Mouse (Mus musculus): ENCODE results near the gene Fbxo47. TPM values are rescaled to one million over a fixed set of nuclear protein-coding genes. Genes with fewer than 3 reads are reported as not detected.

Fbxo47 gene
- total and polyA plus RNA-seq, 3 experiments: 0.73 to 1.2 TPM; not detected in 1

GRCm38 (mm10) chr11:97899822-97900221, 15.9 kb upstream of the Fbxo47 start (continued):
- TF ChIP-seq EP300 (IDR thresholded peaks at IDR 0.05; ENCODE audit: low read depth in 1 of 2, low read length in 2 of 2) (0 out of 4 replicates have a peak, but pooled peaks of 1 of the 2 experiments have one; percentile 5), POLR2A (IDR thresholded peaks at IDR 0.05; ENCODE audit: control insufficient read depth in 1 of 2, insufficient read depth in 1 of 2, low read depth in 1 of 2, low read length in 2 of 2, poor library complexity in 1 of 2) (no peak), MEF2A (IDR thresholded peaks at IDR 0.05; ENCODE audit: extremely low read depth, insufficient replicate concordance, low read depth, low read length, poor library complexity, severe bottlenecking) (no peak), CHD1 (IDR thresholded peaks at IDR 0.05; ENCODE audit: low read depth, low read length) (0 out of 2 replicates have a peak, but pooled peaks have one; percentile 38), NRF1 (IDR thresholded peaks at IDR 0.05; ENCODE audit: insufficient read depth, low read depth, low read length, poor library complexity, severe bottlenecking) (peak; percentile 33; the same call in 1 of the 2 replicates), SIN3A (IDR thresholded peaks at IDR 0.05; ENCODE audit: low read length) (peak; percentile 77), ZKSCAN1 (IDR thresholded peaks at IDR 0.05; ENCODE audit: low read depth, low read length) (no peak), MYB (IDR thresholded peaks at IDR 0.05; ENCODE audit: low read depth, low read length) (no peak), ELF1 (IDR thresholded peaks at IDR 0.05; ENCODE audit: low read depth, low read length) (no peak), TAL1 (IDR thresholded peaks at IDR 0.05; ENCODE audit: low read length) (no peak)

DNA sequence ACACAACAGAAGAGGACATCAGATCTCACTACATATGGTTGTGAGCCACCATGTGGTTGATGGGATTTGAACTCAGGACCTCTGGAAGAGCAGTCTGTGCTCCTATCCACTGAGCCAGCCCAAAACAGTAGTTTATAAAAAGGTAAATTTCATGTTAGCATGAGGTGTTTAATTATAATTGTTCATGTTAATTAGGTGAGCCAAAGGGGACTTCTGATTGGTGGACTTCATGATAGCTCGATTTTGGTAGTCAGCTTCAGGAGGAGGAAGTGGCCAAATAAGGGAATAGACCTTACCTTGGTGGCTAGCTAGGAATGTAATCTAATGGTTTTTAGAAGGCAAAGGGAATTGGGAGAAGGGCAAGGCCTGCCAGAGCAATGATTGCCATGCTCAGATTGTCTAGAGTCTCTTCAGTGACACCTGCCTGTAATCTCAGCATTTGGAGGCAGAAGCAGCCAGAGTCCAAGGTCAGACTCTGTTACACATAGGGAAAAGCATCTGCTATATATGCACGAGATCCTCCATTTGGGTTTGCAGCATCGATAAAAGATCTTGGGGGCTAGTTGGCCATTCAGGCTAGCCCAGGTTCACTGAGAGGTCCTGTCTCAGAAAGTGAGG, 13.7 kb upstream of the Fbxo47 start:
- Histone ChIP-seq H3K9me3 (replicated peaks; ENCODE audit: insufficient read depth, low read length) (no peaks in the 10 kb centered on the region), H3K27me3 (ENCODE audit: control insufficient read depth in 1 of 2, insufficient read depth in 2 of 2, low read length in 2 of 2) (no peaks in the 10 kb centered on the region; a peak in 1 of 4 replicates), H3K4me1 (ENCODE audit: control insufficient read depth in 1 of 2, insufficient read depth in 2 of 2, low read length in 2 of 2) (peaks cover 2 to 7% of the 10 kb centered on the region in 2 experiments), H3K79me2 (ENCODE audit: control insufficient read depth, insufficient read depth, low read length, poor library complexity) (no peaks in the 10 kb centered on the region), H3K27ac (ENCODE audit: control insufficient read depth, low read depth, low read length) (no peak overlapping the region), H3K36me3 (ENCODE audit: control insufficient read depth in 1 of 2, insufficient read depth in 2 of 2, low read length in 2 of 2) (peaks cover 0 to 4% of the 10 kb centered on the region in 2 experiments; a peak in 2 of 4 replicates), H3K4me3 (ENCODE audit: control insufficient read depth in 1 of 2, insufficient read depth in 1 of 2, low read depth in 2 of 2, low read length in 2 of 2) (no peak overlapping the region), H3K9ac (ENCODE audit: control insufficient read depth, low read depth, low read length, poor library complexity, severe bottlenecking) (no peak overlapping the region)
- TF ChIP-seq NRF1 (IDR thresholded peaks at IDR 0.05; ENCODE audit: insufficient read depth, low read depth, low read length, poor library complexity, severe bottlenecking): no peak
- peak; percentile 95 for TF ChIP-seq TBP (IDR thresholded peaks at IDR 0.05; ENCODE audit: low read depth, low read length)
- DNase-seq (ENCODE audit: low read depth, low spot score): peak; percentile 56

- Histone ChIP-seq H3K27me3 (ENCODE audit: control insufficient read depth in 1 of 2, insufficient read depth in 2 of 2, low read length in 2 of 2) (no peaks in the 10 kb centered on the region; a peak in 2 of 4 replicates), H3K36me3 (ENCODE audit: control insufficient read depth in 1 of 2, insufficient read depth in 2 of 2, low read length in 2 of 2) (peaks cover 0 to 4% of the 10 kb centered on the region in 2 experiments; a peak in 2 of 4 replicates), H3K9ac (ENCODE audit: control insufficient read depth, low read depth, low read length, poor library complexity, severe bottlenecking) (no peak overlapping the region), H3K9me3 (replicated peaks; ENCODE audit: insufficient read depth, low read length) (no peaks in the 10 kb centered on the region), H3K27ac (ENCODE audit: control insufficient read depth, low read depth, low read length) (no peak overlapping the region), H3K4me3 (ENCODE audit: control insufficient read depth in 1 of 2, insufficient read depth in 1 of 2, low read depth in 2 of 2, low read length in 2 of 2) (no peak overlapping the region), H3K4me1 (ENCODE audit: control insufficient read depth in 1 of 2, insufficient read depth in 2 of 2, low read length in 2 of 2) (peaks cover 2 to 7% of the 10 kb centered on the region in 2 experiments), H3K79me2 (ENCODE audit: control insufficient read depth, insufficient read depth, low read length, poor library complexity) (no peaks in the 10 kb centered on the region)
- DNase-seq (ENCODE audit: low read depth, low spot score): peak; percentile 64
- no peak for TF ChIP-seq POLR2AphosphoS5 (IDR thresholded peaks at IDR 0.05; ENCODE audit: borderline replicate concordance, low read depth, low read length)
- TF ChIP-seq GATA1 (IDR thresholded peaks at IDR 0.05; ENCODE audit: low read depth, low read length): peak; percentile 51
- peak; percentile 70 to 75 for TF ChIP-seq EP300 (IDR thresholded peaks at IDR 0.05; ENCODE audit: low read depth in 1 of 2, low read length in 2 of 2)
- peak; percentile 45; the same call in 1 of the 2 replicates for TF ChIP-seq TCF12 (IDR thresholded peaks at IDR 0.05; ENCODE audit: low read depth, low read length)
- TF ChIP-seq RCOR1 (IDR thresholded peaks at IDR 0.05; ENCODE audit: low read depth, low read length): peak; percentile 98
- peak; percentile 53; the same call in 1 of the 2 replicates for TF ChIP-seq BHLHE40 (IDR thresholded peaks at IDR 0.05; ENCODE audit: borderline replicate concordance, low read depth, low read length)
- peak; percentile 12; the same call in 1 of the 2 replicates for TF ChIP-seq SMC3 (IDR thresholded peaks at IDR 0.05; ENCODE audit: low read depth, low read length)
- no peak for TF ChIP-seq ELF1 (IDR thresholded peaks at IDR 0.05; ENCODE audit: low read depth, low read length)
- TF ChIP-seq MAFK (IDR thresholded peaks at IDR 0.05; ENCODE audit: borderline replicate concordance, low read depth, low read length): peak; percentile 61; the same call in 1 of the 2 replicates
- peak; percentile 33; the same call in 1 of the 2 replicates for TF ChIP-seq MXI1 (IDR thresholded peaks at IDR 0.05; ENCODE audit: low read depth, low read length)
These were observed 12.7 kb upstream of the Fbxo47 start for GRCm38 (mm10) chr11:97896655-97897054.

All from MEL (cell line).